Mouse (Mus musculus) stomach, postnatal 0 days (tissue): ENCODE measurements around the gene Cdh4. TPM values are rescaled to one million over a fixed set of nuclear protein-coding genes. Genes with fewer than 3 reads are reported as not detected.

Source experiments
- ATAC-seq: fragments of 200-750 bp; cut with Nextera tagmentation; 2 replicates; pipeline ENCODE4 v1.8.0; 2017; ENCODE audit not compliant: low FRiP score, low TSS enrichment
- DNase-seq: peaks from one replicate; pipeline ENCODE4 v3.0.0-alpha.2; 2016; ENCODE audit warnings: low spot score
- H3K27ac ChIP-seq: fragments of 300-500 bp; sonication (generic); replicated peaks from 2 replicates; pipeline ENCODE4 v1.5.1; 2014; ENCODE audit warnings: mild to moderate bottlenecking, control low read depth
- H3K27me3 ChIP-seq: fragments of 300-500 bp; sonication (generic); 2 replicates; pipeline ENCODE4 v1.6.1; 2014; ENCODE audit warnings: low read length; ENCODE audit not compliant: control insufficient read depth, insufficient read depth
- H3K36me3 ChIP-seq: fragments of 300-500 bp; sonication (generic); 2 replicates; pipeline ENCODE4 v1.6.1; 2014; ENCODE audit warnings: low read length, mixed read lengths; ENCODE audit not compliant: control insufficient read depth, insufficient read depth
- H3K4me1 ChIP-seq: fragments of 300-500 bp; sonication (generic); replicated peaks from 2 replicates; pipeline ENCODE4 v1.6.1; 2014; ENCODE audit warnings: antibody characterized with exemption; ENCODE audit not compliant: control insufficient read depth, insufficient read depth
- H3K4me2 ChIP-seq: fragments of 300-500 bp; sonication (generic); replicated peaks from 2 replicates; pipeline ENCODE4 v1.6.1; 2014; ENCODE audit warnings: low read depth, mild to moderate bottlenecking, control low read depth, moderate library complexity
- H3K4me3 ChIP-seq: fragments of 300-500 bp; sonication (generic); 2 replicates; pipeline ENCODE4 v1.5.1; 2014; ENCODE audit warnings: low read depth, low read length, control low read depth
- H3K9ac ChIP-seq: fragments of 300-500 bp; sonication (generic); 2 replicates; pipeline ENCODE4 v1.6.1; 2014; ENCODE audit warnings: mild to moderate bottlenecking, low read length, control low read depth, mixed read lengths
- H3K9me3 ChIP-seq: fragments of 300-500 bp; sonication (generic); 2 replicates; pipeline ENCODE4 v1.6.1; 2016; ENCODE audit warnings: low read length; ENCODE audit not compliant: control insufficient read depth
- CTCF ChIP-seq: IDR thresholded peaks from 2 replicates; pipeline ENCODE4 v1.5.1; 2016; ENCODE audit warnings: antibody characterized with exemption, low read depth, mild to moderate bottlenecking, moderate library complexity
- EP300 ChIP-seq: optimal IDR thresholded peaks from 2 replicates; pipeline ENCODE3; 2016; ENCODE audit warnings: antibody characterized with exemption
- WGBS: fragments of 180-500 bp; shearing (Covaris S2); extraction: QIAGEN DNeasy Blood & Tissue Kit; methylation state at CpG from one replicate; pipeline ENCODE4 v1.1.7; 2014; 5-methylcytosine and 5-hydroxymethylcytosine counted together
- polyA plus RNA-seq: library from polyadenylated mRNA; unstranded; fragments of >200 nt; fragmentation: Nextera tagmentation; extraction: Ambion mirVana; gene quantifications from 2 replicates; pipeline ENCODE4 v1.2.1, GENCODE M21; 2015

Gene Cdh4
- polyA plus RNA-seq, 1 experiment from 2014 or later = 3.1 TPM

DNA sequence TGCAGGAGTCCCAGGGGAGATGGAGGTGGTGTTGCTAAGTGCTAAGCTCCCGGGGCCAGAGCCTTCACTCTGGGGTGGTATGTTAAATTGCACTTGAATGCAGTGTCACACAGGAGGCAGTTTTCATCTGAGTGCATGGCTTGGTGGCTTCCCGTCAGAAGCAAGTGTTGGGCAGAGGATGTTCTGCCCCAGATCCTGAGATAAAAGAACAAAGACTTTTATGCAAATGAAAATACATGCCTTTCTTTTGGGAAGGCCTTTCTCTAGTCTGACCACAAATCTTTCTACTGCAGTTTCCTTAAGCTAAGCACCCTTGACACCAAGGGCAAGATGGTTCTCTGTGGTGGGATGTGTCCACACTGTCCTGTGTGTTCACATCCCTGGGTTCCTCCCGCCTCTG is 136.1 kb downstream of the Cdh4 start:
- H3K27ac ChIP-seq = no peak overlapping the region
- WGBS = 66% methylated on average over 3 of the region's 3 CpGs

DNA sequence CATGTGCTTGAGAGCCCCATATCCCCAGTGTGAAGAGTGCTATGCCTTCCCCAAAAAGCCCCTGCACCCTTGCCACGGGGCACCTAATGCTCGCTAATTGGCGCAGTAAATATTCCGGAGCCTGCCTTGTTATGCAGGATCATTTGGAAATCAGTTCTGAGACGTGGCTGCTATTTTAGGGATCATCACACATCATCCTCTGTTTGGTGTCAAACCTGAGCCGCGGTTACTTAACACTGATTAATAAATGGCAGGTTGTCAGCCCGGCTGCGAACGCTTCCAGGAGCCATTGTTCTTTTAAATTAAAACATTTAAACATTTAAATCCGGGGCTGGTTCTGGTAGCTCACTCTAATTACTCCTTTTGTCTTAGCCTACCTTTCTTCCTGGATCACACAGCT is 136.6 kb downstream of the Cdh4 start:
- DNase-seq (no peak), ATAC-seq (no peak)
- no peak overlapping the region for H3K4me2 ChIP-seq
- 62% methylated on average over 11 of the region's 11 CpGs for WGBS
- no peaks in the 10 kb centered on the region for H3K9me3 ChIP-seq
- TF ChIP-seq EP300 = no peak
- no peak for TF ChIP-seq CTCF
- no peaks in the 10 kb centered on the region for H3K36me3 ChIP-seq
- no peak overlapping the region for H3K9ac ChIP-seq
- no peak overlapping the region for H3K4me3 ChIP-seq
- H3K4me1 ChIP-seq = no peaks in the 10 kb centered on the region
- no peak overlapping the region for H3K27ac ChIP-seq
- H3K27me3 ChIP-seq = no peaks in the 10 kb centered on the region

More for the DNA sequence above, 136.1 kb downstream of the Cdh4 start:
- ATAC-seq (no peak), DNase-seq (no peak)
- Histone ChIP-seq H3K4me1 (no peaks in the 10 kb centered on the region), H3K27me3 (no peaks in the 10 kb centered on the region), H3K4me3 (no peak overlapping the region), H3K9me3 (no peaks in the 10 kb centered on the region), H3K36me3 (no peaks in the 10 kb centered on the region), H3K4me2 (no peak overlapping the region), H3K9ac (no peak overlapping the region)
- no peak for TF ChIP-seq CTCF
- TF ChIP-seq EP300 = no peak

DNA sequence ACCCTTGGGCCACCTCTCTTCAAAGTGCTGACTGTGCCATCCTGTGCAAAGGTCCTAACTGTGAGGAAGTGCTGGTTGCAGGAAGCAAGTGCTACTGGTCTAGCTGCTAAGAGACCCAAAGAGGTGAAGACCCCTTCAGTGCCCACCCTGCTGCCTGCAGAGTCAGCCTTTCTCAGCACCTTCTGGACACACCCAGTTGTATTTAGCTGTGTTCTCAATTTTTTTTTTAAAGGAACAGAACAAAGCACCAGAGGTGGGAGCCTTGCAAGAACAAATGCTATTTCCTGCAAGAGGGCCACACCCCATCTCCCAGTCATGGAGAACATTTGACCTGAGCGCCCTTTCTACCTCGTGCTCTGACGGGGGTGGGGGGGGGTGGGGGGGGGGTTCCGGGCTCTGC is 138.2 kb downstream of the Cdh4 start:
- no peak overlapping the region for H3K4me3 ChIP-seq
- H3K4me1 ChIP-seq = no peaks in the 10 kb centered on the region
- TF ChIP-seq EP300 (no peak), CTCF (no peak)
- no peak overlapping the region for H3K27ac ChIP-seq
- no peaks in the 10 kb centered on the region for H3K9me3 ChIP-seq
- H3K9ac ChIP-seq = no peak overlapping the region
- no peaks in the 10 kb centered on the region for H3K27me3 ChIP-seq
- WGBS = 55% methylated on average over 4 of the region's 4 CpGs
- DNase-seq (no peak), ATAC-seq (no peak)
- no peak overlapping the region for H3K4me2 ChIP-seq
- H3K36me3 ChIP-seq = no peaks in the 10 kb centered on the region

DNA sequence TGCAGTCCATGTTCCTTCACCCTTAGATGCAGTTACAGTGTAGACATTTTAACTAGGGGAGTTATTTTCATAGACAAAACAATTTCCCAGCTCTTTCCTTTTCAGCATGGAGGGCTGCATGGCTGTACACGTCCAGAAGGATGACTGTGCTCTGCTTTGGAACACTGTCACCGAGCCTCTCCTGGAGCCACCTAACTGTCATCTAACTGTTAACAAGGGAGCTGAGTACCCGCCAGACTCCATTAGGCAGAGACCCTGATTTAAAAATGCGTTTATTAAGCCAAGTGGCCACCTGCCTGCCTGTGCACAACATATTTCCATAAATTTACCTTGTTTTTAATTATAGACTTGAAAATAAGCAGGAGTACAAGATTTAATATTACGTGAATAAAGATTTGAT is 138.8 kb downstream of the Cdh4 start:
- no peaks in the 10 kb centered on the region for H3K36me3 ChIP-seq
- no peaks in the 10 kb centered on the region for H3K4me1 ChIP-seq
- no peak overlapping the region for H3K9ac ChIP-seq
- no peak overlapping the region for H3K27ac ChIP-seq
- no peaks in the 10 kb centered on the region for H3K9me3 ChIP-seq
- TF ChIP-seq CTCF (no peak), EP300 (no peak)
- DNase-seq = no peak
- no peak overlapping the region for H3K4me2 ChIP-seq
- H3K27me3 ChIP-seq = no peaks in the 10 kb centered on the region
- no peak overlapping the region for H3K4me3 ChIP-seq
- WGBS = 76% methylated on average over 5 of the region's 5 CpGs
- no peak for ATAC-seq

DNA sequence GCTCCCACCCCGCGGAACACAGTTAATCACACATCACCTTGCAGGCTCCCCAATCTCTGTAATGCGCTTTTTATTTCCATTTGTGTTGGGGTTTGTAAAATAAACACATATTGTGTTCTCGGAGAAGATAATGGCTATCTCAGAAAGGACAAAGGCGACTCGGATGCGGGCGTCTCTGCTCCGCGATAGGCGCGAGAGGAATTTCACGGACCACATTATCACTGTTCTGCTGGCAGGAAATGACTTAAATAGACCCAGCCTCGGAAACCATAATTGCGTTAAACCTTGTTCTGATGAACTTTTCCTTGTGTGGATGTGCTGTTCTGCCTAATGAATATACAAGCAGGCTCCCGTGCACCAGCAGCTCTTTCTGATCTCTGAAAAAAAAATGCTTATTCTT is 140.7 kb downstream of the Cdh4 start:
- WGBS = 71% methylated on average over 16 of the region's 16 CpGs
- Histone ChIP-seq H3K4me3 (no peak overlapping the region), H3K4me1 (no peaks in the 10 kb centered on the region), H3K4me2 (no peak overlapping the region), H3K27ac (no peak overlapping the region), H3K9ac (no peak overlapping the region), H3K36me3 (no peaks in the 10 kb centered on the region), H3K27me3 (no peaks in the 10 kb centered on the region), H3K9me3 (no peaks in the 10 kb centered on the region)
- ATAC-seq = no peak
- no peak for DNase-seq
- TF ChIP-seq CTCF = no peak
- no peak for TF ChIP-seq EP300

DNA sequence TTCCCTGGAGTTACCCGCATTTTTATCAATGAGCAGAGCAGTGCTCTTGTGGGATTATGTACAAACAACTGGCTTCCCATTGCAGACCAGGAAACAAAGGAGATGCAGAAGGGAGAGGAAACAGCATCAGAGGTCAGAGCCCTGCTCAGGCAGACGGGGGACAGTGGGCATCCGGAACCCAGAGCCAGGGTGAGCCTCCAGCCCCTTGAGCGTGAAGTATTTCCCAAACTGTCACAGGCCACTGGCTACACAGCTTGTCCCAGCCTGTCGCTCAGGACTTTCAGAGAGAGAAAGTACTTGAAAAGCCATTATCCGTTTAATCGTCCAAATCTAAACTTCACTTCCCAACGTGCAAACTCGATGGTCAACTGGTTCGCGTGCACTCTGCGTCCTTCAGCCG is 142.4 kb downstream of the Cdh4 start:
- H3K27me3 ChIP-seq = no peaks in the 10 kb centered on the region
- H3K4me2 ChIP-seq = no peak overlapping the region
- TF ChIP-seq EP300 (no peak), CTCF (no peak)
- no peak overlapping the region for H3K27ac ChIP-seq
- H3K36me3 ChIP-seq = no peaks in the 10 kb centered on the region
- H3K9ac ChIP-seq = no peak overlapping the region
- no peaks in the 10 kb centered on the region for H3K4me1 ChIP-seq
- DNase-seq (no peak), ATAC-seq (no peak)
- H3K4me3 ChIP-seq = no peak overlapping the region
- WGBS = 69% methylated on average over 13 of the region's 13 CpGs
- H3K9me3 ChIP-seq = no peaks in the 10 kb centered on the region
